Mouse (Mus musculus) liver, embryonic 16.5 days (tissue): ENCODE results near the gene Akap2. TPM values are rescaled to one million over a fixed set of nuclear protein-coding genes. Genes with fewer than 3 reads are reported as not detected.
A peak's percentile ranks its signal among the peaks of the same experiment; 100 is the strongest.

Experiments
- ATAC-seq: fragments of 200-750 bp; cut with Nextera tagmentation; 2 replicates; pipeline ENCODE4 v1.8.0; 2017; ENCODE audit warnings: low read depth, mild to moderate bottlenecking, moderate number of reproducible peaks, moderate library complexity
- H3K27ac ChIP-seq: fragments of 300-500 bp; sonication (generic); 2 replicates; pipeline ENCODE4 v1.5.1; 2014; ENCODE audit warnings: mild to moderate bottlenecking, low read length
- H3K27me3 ChIP-seq: fragments of 300-500 bp; sonication (generic); 2 replicates; pipeline ENCODE4 v1.6.1; 2014; ENCODE audit warnings: low read depth, low read length, mixed read lengths; ENCODE audit not compliant: control insufficient read depth, insufficient read depth
- H3K36me3 ChIP-seq: fragments of 300-500 bp; sonication (generic); 2 replicates; pipeline ENCODE4 v1.6.1; 2014; ENCODE audit warnings: mild to moderate bottlenecking; ENCODE audit not compliant: control insufficient read depth, insufficient read depth
- H3K4me1 ChIP-seq: fragments of 300-500 bp; sonication (generic); 2 replicates; pipeline ENCODE4 v1.6.1; 2014; ENCODE audit warnings: low read depth, low read length, mixed read lengths; ENCODE audit not compliant: control insufficient read depth
- H3K4me2 ChIP-seq: fragments of 300-500 bp; sonication (generic); 2 replicates; pipeline ENCODE4 v1.6.1; 2014; ENCODE audit warnings: low read depth, low read length, mixed read lengths
- H3K4me3 ChIP-seq: fragments of 300-500 bp; sonication (generic); 2 replicates; pipeline ENCODE4 v1.5.1; 2014; ENCODE audit warnings: low read depth, mild to moderate bottlenecking, low read length
- H3K9ac ChIP-seq: fragments of 300-500 bp; sonication (generic); 2 replicates; pipeline ENCODE4 v1.6.1; 2014; ENCODE audit warnings: low read depth, low read length
- H3K9me3 ChIP-seq: fragments of 300-500 bp; sonication (generic); replicated peaks from 2 replicates; pipeline ENCODE4 v1.6.1; 2016; ENCODE audit warnings: low read length; ENCODE audit not compliant: control insufficient read depth
- WGBS: fragments of 180-500 bp; shearing (Covaris S2); extraction: QIAGEN DNeasy Blood & Tissue Kit; methylation state at CpG from one replicate; pipeline ENCODE4 v1.1.7; 2014; ENCODE audit not compliant: insufficient replicate concordance; 5-methylcytosine and 5-hydroxymethylcytosine counted together
- polyA plus RNA-seq: library from polyadenylated mRNA; unstranded; fragments of >200 nt; fragmentation: Nextera tagmentation; extraction: Ambion mirVana; gene quantifications from 2 replicates; pipeline ENCODE4 v1.2.1, GENCODE M21; 2015

The Akap2 gene
- polyA plus RNA-seq, 1 experiment from 2014 or later: 2.0 TPM

DNA sequence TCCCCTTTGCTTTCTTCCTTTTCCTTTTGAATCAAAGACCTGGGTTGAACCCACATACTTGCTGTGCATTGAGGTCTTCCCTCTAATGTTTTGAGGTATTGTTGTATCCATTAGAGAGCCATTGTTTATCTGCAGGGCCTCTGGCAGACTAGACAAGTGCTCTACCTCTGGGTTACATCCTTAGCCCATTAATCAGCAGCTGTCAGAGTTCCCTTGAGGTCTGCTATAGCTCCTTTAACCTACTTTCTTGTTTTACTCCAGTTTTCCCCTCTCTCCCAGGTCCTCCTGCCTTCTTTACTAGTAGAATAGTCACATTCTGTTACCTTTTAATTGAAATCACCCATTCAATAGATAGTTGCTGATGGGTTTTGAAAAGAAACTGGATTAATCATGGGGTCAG, 71.7 kb downstream of the Akap2 start:
- H3K4me3 ChIP-seq: no peak overlapping the region
- no peak overlapping the region for H3K27ac ChIP-seq
- H3K4me2 ChIP-seq: no peak overlapping the region
- ATAC-seq: no peak
- no peaks in the 10 kb centered on the region for H3K36me3 ChIP-seq
- H3K9ac ChIP-seq: no peak overlapping the region
- H3K27me3 ChIP-seq: no peaks in the 10 kb centered on the region
- H3K9me3 ChIP-seq: no peaks in the 10 kb centered on the region
- no peaks in the 10 kb centered on the region; the same call in none of the 2 replicates for H3K4me1 ChIP-seq

DNA sequence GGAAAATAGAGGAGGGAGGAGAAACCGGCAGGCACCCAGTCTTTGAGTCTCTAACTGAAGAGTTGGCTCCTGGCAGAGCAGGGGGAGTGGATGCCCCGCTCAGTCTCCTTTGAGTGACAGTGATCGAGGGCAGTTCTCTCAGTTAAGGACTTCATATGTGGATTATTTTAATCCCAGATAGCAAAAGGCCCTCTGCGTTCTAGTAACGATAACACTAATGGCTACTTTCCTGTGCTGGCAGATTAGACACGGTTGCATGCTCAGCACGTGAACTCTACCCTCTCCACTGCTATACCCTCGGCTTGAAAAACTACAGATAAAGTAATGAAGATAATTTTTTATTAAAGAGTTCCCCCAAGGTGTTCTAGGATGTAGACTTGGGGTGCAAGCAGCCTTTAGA, 76.5 kb downstream of the Akap2 start:
- 20% methylated on average over 8 of the region's 8 CpGs for WGBS
- peak overlapping the region; percentile 5; the same call in 1 of the 2 replicates for H3K27ac ChIP-seq
- ATAC-seq: peak; percentile 75

DNA sequence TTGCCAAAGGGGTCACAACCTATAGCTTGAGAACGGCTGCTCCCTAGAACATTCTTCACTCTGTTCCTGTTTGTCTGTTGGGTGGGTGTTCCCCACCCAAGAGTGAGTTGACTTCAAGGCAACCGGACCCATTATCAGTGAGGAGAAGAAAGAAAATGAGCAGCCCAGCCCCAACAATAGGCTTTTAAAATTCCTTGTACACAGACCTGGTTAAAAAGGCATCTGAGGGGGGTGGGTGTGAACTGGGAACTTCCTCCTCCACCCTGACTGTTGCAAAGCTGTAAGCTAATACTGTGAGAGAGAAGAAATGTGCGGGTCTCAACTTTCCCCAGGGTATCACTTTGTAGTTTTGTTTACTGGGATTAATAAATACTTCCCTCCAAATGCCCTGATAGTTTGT, 77.1 kb downstream of the Akap2 start:
- Histone ChIP-seq H3K9ac (no peak overlapping the region), H3K9me3 (no peaks in the 10 kb centered on the region), H3K27ac (no peak overlapping the region; the same call in 1 of the 2 replicates), H3K36me3 (no peaks in the 10 kb centered on the region), H3K4me3 (no peak overlapping the region), H3K4me2 (no peak overlapping the region), H3K4me1 (peaks cover 27% of the 10 kb centered on the region), H3K27me3 (no peaks in the 10 kb centered on the region)
- 19% methylated on average over 3 of the region's 3 CpGs for whole genome bisulfite sequencing
- no peak; the same call in 1 of the 2 replicates for ATAC-seq

More for the DNA sequence above, 76.5 kb downstream of the Akap2 start:
- Histone ChIP-seq H3K4me1 (peaks cover 22% of the 10 kb centered on the region), H3K27me3 (no peaks in the 10 kb centered on the region), H3K9ac (no peak overlapping the region), H3K9me3 (no peaks in the 10 kb centered on the region), H3K4me2 (peak overlapping the region; percentile 10), H3K36me3 (no peaks in the 10 kb centered on the region), H3K4me3 (no peak overlapping the region)

- peak overlapping the region; percentile 53 for H3K27ac ChIP-seq
- no peaks in the 10 kb centered on the region for H3K36me3 ChIP-seq
- H3K9ac ChIP-seq: no peak overlapping the region; the same call in 1 of the 2 replicates
- H3K9me3 ChIP-seq: no peaks in the 10 kb centered on the region
- peaks cover 27% of the 10 kb centered on the region for H3K4me1 ChIP-seq
- no peaks in the 10 kb centered on the region for H3K27me3 ChIP-seq
- WGBS: 22% methylated on average over 9 of the region's 9 CpGs
- peak; percentile 22; the same call in 1 of the 2 replicates for ATAC-seq
- peak overlapping the region; percentile 37; the same call in 1 of the 2 replicates for H3K4me2 ChIP-seq
- no peak overlapping the region for H3K4me3 ChIP-seq
Measured at GRCm38 (mm10) chr4:57797548-57798285, 80.3 kb downstream of the Akap2 start.

GRCm38 (mm10) chr4:57798286-57799018, 81.0 kb downstream of the Akap2 start:
- H3K4me2 ChIP-seq: peak overlapping the region; percentile 37; the same call in 1 of the 2 replicates
- no peak overlapping the region for H3K9ac ChIP-seq
- H3K4me3 ChIP-seq: no peak overlapping the region
- peak overlapping the region; percentile 34 for H3K27ac ChIP-seq
- no peaks in the 10 kb centered on the region for H3K27me3 ChIP-seq
- ATAC-seq: peak; percentile 53
- no peaks in the 10 kb centered on the region for H3K36me3 ChIP-seq
- 14% methylated on average over 10 of the region's 10 CpGs for WGBS
- H3K4me1 ChIP-seq: peaks cover 27% of the 10 kb centered on the region
- no peaks in the 10 kb centered on the region for H3K9me3 ChIP-seq

- H3K27me3 ChIP-seq: no peaks in the 10 kb centered on the region
- H3K4me3 ChIP-seq: no peak overlapping the region
- peak overlapping the region; percentile 37; the same call in 1 of the 2 replicates for H3K4me2 ChIP-seq
- ATAC-seq: peak; percentile 64
- 15% methylated on average over 1 of the region's 1 CpGs for WGBS
- H3K9me3 ChIP-seq: no peaks in the 10 kb centered on the region
- no peaks in the 10 kb centered on the region for H3K36me3 ChIP-seq
- H3K4me1 ChIP-seq: peaks cover 27% of the 10 kb centered on the region
- H3K9ac ChIP-seq: no peak overlapping the region
- peak overlapping the region; percentile 34 for H3K27ac ChIP-seq
Measured at GRCm38 (mm10) chr4:57799297-57799696, 81.8 kb downstream of the Akap2 start.

DNA sequence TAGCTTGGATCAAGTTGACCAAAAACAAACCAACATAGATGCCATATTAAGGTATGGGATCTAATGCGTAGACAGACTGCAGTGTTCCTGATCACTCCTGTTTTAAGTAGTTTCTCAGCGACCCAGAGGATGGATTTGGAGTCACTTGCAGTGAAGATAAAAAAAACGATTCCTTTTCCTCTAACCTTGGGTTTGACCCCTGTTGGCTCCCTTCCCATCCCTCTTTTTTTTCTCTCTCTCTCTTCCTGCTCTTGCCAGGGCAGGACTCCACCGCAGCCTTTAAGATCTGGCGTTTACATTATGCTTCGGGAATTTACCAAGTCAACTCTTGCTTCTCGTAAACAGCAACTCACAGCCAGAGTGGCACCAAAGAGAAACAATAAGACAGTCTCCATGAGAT, 83.8 kb downstream of the Akap2 start:
- H3K4me3 ChIP-seq: no peak overlapping the region
- 74% methylated on average over 7 of the region's 7 CpGs for WGBS
- H3K4me2 ChIP-seq: no peak overlapping the region
- H3K27ac ChIP-seq: no peak overlapping the region
- H3K9ac ChIP-seq: no peak overlapping the region
- no peak for ATAC-seq
- H3K4me1 ChIP-seq: peaks cover 23% of the 10 kb centered on the region
- H3K9me3 ChIP-seq: no peaks in the 10 kb centered on the region
- H3K27me3 ChIP-seq: no peaks in the 10 kb centered on the region
- H3K36me3 ChIP-seq: no peaks in the 10 kb centered on the region

- H3K4me3 ChIP-seq: no peak overlapping the region
- no peaks in the 10 kb centered on the region for H3K9me3 ChIP-seq
- H3K4me1 ChIP-seq: peaks cover 23% of the 10 kb centered on the region
- no peak overlapping the region for H3K4me2 ChIP-seq
- H3K27ac ChIP-seq: no peak overlapping the region
- no peaks in the 10 kb centered on the region for H3K36me3 ChIP-seq
- ATAC-seq: no peak
- H3K9ac ChIP-seq: no peak overlapping the region
- 82% methylated on average over 5 of the region's 5 CpGs for WGBS
- H3K27me3 ChIP-seq: no peaks in the 10 kb centered on the region
Measured at GRCm38 (mm10) chr4:57801986-57802385, 84.5 kb downstream of the Akap2 start.

DNA sequence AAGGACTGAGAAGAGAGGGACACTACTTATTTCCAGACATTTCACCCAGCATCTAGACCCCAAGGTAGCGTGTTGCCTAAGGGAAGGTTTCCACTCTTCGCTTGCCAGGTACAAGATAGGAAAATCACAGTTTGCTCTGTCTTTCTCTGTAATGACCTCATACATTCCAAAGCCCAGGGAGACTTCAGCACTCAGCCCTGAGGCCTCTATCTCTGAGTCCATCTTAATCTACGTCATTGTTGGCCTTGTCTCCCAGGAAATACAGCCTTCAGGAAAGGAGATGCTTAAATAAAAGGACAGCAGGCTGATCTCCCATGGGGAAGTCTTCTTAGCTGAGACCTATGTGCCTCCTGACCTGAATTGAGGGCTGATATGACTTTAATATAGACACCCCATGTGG, 85.0 kb downstream of the Akap2 start:
- peaks cover 19% of the 10 kb centered on the region for H3K4me1 ChIP-seq
- no peak overlapping the region for H3K9ac ChIP-seq
- H3K36me3 ChIP-seq: no peaks in the 10 kb centered on the region
- no peak for ATAC-seq
- no peaks in the 10 kb centered on the region for H3K27me3 ChIP-seq
- WGBS: 72% methylated on average over 3 of the region's 3 CpGs
- H3K9me3 ChIP-seq: no peaks in the 10 kb centered on the region
- H3K4me3 ChIP-seq: no peak overlapping the region
- no peak overlapping the region for H3K27ac ChIP-seq
- no peak overlapping the region for H3K4me2 ChIP-seq
